Mouse (Mus musculus): Measurements from ENCODE around the gene Aff3.

The Aff3 gene

DNA sequence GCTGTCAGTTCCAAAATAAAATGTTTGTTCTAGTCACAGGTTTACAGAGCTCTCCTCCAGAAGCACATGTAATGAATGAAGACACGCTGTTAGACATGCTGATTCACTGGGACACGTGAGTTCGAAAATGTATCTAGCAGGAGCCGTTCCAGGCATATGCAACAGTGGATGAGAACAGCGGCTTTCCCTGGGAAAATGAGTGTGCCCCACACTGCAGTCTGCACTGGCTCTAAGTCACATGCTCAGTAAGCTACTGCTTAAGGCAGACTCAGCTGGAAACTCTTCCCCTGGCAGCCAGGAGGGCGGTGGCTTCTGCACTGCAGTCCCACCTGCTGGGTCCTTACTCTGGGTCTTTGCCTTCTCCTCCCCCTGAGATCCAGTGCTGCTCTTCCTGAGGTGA lies 271.2 kb downstream of the Aff3 start:
- DNase-seq (ENCODE audit: low read depth, low spot score) = no peak

DNA sequence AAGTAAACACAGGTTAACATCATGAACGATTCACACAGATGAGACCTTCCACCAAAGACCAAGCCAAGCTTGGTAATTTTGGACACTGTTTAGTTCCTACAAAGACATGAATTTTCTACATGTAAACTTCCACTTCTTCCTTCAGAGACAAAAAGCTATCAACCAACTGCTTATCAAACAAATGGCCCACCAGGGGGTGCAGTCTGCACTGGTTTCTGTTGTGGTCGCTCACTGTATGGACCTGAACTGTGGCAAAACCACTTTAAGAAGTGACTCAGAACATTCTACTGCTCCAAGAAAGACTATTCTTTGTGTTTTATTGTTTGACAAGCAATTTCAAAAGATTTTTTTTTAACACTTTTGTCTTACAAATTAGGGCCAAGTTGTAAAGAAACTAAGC lies 271.8 kb downstream of the Aff3 start:
- peak; percentile 49 for DNase-seq (ENCODE audit: low read depth, low spot score)

DNA sequence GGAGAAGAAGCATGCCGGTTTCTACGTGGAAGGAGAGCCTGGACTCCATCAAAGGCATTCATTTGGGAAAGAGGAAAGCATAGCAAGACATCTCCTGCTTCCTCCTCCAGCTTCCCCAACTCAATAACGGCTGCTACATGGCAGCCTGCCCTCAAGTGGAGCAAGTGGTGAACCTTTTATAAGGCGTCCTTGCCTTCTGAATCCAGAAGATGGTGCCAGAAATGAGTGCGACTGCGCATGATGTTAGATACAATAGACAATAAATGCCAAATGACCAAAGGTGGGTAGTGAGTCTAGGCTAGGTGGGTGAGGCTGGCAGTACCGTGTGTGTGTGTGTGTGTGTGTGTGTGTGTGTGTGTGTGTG lies 273.9 kb downstream of the Aff3 start:
- DNase-seq (ENCODE audit: low read depth, low spot score) = no peak

DNA sequence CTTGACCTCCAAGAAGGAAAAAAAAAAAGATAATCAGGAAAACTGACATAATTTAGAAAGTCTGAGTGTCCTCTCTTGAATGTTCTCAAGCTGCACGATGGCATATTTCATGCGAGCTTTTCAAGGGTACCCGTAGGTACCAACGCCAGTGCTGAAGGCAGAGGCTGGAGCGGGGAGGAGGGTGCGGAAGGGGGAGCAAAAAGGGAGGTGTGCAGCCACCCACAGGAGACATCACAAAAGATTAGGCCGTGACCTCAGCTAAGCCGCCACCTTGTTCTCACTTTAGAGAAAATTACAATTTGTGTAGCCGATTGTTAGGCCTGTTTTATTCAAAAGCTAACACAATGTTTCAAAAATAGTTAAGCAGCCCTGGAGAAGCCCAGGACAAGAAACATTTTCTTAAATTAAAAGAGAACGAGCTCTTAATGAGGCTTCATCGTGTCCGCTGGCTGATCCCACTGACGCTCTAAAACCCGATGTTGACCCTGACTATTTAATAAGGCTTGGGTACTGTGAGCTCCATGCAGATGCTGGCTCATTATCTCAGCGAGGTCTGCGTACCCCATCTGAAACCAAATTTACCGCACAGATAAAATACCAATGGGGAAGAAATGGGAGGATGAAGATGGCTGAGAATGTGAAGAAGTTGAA lies 274.4 kb downstream of the Aff3 start:
- DNase-seq (ENCODE audit: low read depth, low spot score) = no peak

DNA sequence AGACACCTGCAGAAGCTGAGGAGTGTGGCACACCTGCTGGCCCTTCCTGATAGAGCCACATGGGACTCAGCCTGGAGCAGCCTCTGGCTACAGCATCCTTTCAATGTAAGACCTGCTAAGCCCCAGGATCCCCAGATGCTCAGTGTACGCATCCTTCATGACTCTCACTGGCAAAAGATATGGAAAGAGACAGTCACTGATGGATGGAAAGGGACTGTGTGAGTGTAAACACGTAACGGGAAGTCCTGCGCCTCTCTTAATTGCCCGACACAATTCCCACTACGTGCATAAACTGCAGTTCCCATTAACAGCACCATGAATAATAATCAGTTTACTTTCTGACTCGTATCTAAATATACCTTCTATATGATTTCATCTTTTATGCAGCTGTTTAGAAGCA lies 275.2 kb downstream of the Aff3 start:
- no peak for DNase-seq (ENCODE audit: low read depth, low spot score)

DNA sequence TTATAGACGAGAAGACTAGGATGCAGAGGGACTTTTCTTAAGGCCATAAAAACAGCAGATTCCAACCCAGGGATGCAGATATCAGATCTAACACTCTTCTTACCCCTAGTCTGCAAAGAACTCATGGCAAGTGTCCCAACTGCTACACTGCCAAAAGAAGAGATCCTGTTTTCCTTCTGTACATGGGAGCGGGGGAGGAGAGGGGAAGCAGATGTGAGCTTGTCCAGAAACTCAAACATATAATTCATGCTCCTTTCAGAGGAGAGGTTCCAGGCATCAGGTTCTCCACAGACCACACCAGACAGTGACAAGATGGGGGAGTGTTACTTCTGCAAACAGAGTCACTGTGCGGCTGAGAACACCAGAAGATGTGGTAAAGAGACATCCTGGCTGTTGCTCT lies 276.3 kb downstream of the Aff3 start:
- no peak for DNase-seq (ENCODE audit: low read depth, low spot score)

DNA sequence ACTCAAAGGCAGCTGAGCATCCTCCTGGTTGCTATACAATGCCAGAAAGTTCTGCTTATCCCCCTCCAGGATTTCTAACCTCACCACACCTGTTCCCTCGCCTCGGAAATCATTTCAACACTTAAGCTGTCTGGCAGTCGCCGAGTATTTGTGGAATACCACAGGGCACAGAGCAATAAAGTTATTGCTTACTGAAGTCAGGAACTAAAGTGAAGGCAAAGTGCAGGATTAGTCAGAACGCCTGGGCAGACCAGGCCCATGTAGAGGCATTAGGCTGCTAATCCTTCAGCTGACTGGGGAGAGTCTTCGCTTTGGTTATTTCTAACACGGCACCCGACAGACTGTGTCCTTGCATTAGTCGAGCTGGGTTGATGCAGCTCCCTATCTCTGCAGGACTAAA lies 277.3 kb downstream of the Aff3 start:
- no peak for DNase-seq (ENCODE audit: low read depth, low spot score)

DNA sequence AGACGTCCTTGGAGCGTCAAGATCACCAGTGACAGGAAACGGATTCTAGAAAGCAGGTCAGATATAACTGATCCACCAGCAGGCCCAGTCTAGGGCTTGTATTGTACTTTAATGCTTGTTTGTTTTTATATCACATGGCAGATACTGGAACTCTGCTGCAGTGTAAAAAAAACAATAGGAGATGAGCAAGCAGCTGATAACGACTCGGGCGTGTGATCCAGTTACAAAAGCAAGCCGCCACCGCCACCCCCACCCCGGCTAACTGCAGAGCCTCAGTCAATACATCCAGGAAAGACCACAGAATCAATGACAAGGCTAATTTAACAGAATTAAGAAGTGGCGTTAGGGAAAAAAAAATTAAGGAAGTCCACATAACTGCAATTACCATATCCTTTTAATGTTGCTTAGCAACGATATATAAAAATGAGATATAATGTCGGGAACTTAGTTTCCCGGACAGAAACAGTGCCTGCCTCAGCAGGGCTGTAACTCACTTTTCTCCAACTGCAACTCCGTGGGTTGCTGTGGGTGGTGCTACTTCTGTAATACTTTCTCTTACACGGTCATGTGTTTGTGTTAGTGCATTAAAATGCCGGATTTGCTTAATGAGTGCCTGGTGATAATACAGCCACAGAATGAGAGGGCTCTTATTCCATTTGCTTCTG lies 280.2 kb downstream of the Aff3 start:
- DNase-seq (ENCODE audit: low read depth, low spot score) = no peak

DNA sequence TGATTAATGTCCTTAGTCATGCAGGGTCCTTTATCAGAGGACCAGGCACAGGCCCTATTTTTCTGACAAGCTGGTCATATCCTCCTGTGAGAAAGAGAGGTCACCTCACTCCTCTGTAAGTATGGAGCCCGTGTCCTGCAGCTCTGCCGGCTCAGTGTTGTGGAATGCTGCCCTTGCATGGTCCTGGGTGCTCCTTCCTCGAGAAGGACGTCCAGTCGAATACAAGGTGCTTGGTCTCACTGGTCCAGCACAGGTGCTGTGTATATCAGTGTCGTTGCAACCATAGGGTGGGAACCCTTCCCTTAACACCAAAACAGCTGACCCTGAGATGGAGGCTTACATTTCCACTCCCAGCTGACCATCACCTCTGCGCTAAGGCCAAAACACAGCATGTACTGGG lies 280.7 kb downstream of the Aff3 start:
- DNase-seq (ENCODE audit: low read depth, low spot score) = no peak

DNA sequence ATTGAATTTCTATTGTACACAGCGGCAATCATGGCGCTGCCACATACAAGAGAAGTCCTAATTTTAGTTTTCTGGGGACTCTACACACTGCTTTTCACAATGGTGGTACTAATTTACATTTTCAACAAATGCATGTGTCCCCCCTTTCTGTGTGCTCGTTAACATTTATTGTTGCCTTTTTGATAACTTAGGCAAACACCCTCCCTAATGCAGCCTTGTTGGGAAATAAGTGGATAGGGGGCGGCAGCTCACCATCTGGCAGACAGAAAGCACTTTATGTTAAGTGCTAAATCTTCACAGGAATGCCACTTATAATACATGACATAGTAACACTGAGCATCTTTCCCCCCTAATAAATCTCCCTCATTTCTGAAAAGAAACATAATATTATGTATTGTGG lies 282.1 kb downstream of the Aff3 start:
- no peak for DNase-seq (ENCODE audit: low read depth, low spot score)

DNA sequence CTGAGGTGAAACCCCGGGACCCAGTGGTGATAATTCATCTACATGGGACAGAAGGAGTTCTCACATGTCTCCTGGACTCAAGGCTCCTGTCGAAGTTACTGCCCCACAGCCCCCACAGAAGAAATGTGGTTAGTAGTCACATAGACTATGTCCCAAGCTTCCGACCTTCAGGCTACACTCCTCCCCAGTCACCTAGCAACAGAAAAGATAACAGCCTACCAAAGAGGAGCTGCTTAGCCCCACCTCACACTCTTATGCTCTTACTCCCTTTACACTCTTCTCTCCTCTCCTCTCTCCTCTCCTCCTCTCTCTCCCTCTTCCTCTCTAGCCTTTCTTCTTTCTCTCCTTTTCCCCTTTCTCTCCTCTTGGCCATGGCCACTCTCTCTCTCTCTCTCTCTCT lies 286.8 kb downstream of the Aff3 start:
- no peak for DNase-seq (ENCODE audit: low read depth, low spot score)

DNA sequence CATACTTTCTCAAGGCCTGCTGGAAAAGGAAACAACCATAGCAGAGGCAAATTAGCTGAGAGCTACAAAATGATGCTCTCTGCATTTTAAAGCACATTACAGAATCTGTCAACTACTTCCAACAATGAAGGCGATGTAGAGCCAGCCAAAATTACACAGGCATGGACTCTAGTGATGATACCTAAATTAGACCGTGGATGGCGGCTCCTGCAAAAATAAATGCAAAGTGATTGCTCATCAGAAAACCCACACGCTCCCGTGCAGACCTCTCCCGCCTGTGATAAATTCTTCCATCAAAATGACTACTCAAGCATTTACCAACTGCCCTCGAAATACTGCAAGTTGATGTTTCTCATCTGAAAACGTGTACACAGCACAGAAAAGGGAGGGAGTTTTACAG lies 295.6 kb downstream of the Aff3 start:
- no peak for DNase-seq (ENCODE audit: low read depth, low spot score)

DNA sequence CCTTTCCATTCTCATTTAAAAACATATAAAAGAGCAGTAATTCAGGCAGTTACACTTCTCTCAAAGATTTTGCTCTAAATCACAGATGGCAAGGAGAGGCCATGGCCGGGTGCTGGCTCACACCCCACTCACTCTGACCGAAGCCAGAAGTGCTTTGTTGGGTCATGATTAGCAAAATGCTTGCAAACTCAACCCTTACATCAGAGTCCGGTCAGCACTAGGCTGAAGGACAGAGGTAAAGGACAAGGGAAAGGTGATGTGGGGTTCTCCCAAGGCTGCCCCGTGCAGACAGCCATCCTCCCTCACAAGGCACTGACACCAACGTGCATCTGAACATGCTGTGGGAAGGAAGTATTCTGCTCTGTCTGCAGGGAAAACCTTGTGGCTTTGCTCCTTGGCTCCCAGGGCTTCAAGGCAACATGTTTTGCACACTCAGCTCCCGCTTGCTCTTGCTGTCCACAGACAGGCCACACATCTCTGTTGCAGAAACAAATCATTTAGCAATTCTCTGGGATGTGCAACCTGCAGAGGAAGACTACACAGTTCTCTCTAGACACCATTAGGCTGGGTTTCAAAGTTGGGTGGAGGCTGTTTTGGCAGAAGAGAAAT lies 296.6 kb downstream of the Aff3 start:
- no peak for DNase-seq (ENCODE audit: low read depth, low spot score)

DNA sequence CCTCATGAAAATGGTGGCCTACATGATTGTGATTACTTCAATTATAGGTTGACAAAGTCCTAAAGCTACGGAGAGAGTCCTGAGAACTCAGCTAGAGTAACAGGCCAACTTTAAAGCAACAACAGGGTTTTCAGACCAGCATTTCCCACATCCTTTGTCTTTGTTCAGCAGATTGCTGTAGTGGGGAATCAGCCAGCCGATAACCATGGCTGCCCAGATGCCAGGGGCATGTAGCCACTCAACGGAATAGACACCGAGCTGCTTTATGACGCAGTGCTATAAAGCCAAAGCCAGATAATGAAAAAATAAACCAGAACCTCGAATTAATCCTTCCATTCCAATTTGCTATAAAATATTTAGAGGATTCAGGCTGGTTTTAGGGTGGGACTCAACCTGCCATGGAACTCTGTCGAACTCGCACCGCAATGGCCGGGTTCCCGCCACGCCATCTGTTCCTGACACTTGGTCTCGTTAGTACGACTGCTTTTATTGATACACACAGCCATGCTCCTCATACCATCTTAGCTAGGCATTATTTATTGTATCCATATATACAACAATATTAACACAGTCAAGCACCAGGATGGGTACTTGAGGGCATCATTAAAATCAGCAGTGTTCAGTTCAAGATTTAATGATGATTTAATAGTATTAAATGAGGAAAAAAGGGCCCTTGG lies 297.2 kb downstream of the Aff3 start:
- no peak for DNase-seq (ENCODE audit: low read depth, low spot score)

DNA sequence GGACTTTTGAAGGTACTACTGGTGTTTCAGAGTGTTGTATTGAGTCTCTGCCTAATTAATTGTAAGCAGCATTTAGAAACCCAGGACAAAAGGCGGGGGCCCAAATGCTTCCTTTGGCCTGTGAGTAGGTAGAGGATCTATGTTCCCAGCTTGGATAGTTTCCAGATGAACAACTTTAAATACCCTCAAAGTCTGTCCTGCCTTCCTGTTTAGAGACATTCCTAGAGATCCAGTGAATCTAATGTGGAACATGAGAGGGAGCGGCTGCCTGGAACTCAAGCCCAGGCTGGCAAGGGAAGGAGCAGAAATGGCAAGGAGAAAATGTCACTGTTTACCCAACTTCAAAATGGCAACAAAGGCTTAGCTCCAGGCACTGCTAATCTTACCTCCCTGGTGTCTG lies 300.9 kb downstream of the Aff3 start:
- DNase-seq (ENCODE audit: low read depth, low spot score) = no peak

DNA sequence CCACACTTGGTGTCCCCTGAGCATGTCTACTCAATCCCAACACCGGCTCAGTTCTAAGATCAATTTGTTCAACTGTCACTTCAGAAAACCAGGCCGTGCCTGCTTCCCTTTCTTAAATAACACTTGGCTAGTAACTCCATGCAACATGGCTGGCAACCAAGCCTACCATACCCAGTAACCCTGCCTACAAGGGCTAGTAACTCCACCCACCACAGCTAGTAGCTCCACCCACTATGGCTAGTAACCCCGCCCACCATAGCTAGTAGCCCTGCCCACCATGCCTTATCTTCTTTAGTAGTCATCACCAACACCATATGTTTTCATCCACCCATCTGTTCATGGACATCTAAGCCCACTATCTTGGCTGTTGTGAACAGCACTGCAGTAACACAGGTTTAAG lies 302.5 kb downstream of the Aff3 start:
- no peak for DNase-seq (ENCODE audit: low read depth, low spot score)

DNA sequence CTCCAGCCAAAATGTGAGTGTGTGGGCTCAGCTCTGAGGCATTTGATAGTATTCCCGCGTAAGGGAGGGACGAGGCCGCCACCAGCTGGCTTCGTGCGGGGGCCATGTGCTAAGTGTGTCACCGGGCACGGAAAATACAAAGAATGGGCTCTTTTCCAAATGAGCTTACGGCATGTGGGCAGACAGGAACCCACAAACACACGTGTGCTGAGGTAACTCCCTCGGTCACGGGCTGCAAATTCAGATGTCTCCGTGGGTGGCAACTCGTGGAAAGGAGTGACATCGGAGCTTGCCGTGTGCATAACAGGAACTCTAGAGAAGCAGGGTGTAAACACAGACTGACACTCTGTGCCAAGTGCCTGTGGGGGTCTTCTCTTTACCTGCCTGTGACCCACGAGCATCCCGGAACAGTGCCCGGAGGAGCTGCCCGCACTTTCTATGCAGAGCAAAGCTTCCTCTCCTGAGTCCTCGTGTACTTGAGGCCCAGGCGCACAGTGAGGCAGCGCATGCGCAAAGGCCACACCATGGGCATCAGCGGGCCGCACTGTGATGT lies 305.9 kb downstream of the Aff3 start:
- no peak for DNase-seq (ENCODE audit: low read depth, low spot score)

DNA sequence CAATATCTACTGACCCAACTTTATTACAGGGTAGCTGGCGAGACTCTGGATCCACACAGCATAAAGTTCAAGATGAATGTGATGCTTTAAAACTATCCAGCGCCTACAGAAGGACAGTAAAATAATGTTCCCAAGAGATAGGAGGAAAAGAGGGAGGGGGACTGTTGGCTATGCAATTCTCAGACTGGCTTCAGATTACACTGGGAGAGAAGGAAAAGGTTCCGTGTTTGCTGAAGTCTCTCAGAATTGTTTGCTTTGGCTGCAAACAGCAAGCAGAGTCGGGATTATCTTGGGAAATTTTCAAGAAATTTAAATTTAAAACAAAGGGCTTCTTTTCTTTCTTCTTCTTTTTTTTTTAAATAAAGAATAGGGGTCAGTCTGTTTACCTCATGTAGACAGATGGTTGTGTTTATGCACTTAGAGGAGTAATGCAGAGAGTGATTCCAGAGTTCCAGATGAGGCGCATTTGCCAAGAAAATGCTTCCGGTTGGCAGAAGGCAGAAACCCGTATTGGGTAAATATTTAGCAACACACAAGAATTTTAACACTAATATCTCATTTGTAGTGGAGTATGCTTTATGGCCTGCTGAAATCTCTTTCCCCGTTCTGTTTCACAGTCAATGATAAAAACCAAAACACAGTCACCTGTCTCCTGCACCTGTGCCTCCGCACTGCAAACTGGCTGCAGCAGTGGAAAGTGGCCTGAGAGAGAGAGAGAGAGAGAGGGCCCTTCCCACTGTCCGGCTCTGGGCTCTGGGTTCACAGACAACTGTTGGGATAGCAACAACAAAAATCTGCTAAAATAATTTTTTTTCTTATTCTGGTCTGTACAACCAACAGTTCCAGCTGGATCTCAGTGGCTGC lies 306.6 kb downstream of the Aff3 start:
- no peak for DNase-seq (ENCODE audit: low read depth, low spot score)

DNA sequence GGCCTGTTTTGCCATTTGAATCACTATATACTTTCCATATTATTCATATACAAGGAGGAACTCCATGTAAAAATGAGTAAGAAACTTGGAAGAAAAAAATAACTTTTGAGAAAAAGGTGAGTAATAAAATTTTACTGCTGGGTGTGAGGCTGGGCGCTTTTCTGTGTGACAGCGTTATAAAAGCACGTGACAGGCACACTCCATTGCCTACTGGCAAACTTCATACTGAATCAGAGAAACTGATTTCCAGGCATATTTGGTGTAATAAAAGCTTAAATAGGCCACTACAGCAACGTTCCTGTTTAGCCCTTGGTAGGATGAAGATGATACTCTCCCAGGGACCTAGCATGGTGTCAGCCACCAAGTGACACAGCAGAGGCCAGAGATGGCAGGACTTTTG lies 310.2 kb downstream of the Aff3 start:
- no peak for DNase-seq (ENCODE audit: low read depth, low spot score)

DNA sequence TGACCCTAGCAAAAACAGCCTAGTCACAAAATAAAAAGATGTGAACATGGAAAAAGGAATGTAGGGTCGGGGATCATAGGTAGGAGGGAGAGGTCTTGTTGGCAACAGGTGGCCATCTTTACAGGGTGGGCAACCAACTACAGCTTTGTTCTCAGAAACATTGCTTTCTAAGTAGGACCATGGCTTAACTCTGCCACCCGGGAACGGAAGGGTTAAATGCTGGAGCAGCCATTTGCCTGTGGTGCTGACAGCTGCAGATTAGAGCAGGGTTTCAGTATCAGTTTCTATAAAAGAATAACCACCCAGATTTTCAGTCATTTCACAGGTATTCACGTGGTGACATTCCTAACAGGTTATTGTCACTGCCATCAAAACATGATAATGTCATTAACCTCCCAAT lies 317.4 kb downstream of the Aff3 start:
- DNase-seq (ENCODE audit: low read depth, low spot score) = no peak

DNA sequence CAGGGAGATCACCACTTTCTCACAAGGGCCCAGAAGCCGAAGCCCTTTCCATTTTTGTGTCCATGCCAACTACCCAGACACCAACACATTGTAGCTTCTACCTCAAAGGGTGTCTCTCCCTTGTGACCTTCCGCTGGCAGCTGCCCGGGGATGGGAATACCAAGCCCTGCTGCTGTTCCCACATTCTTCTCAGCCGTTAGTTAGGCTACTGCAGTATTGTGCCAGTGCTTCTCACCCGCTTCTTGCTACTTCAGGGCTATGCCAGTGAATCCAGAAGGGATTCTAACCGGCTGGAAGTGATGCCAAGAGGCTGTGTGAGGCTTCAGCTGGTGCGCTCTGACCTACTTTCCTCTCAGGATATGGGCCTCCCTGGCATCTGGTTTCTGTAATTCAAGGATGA lies 330.5 kb downstream of the Aff3 start:
- peak; percentile 30 for DNase-seq (ENCODE audit: low read depth, low spot score)

DNA sequence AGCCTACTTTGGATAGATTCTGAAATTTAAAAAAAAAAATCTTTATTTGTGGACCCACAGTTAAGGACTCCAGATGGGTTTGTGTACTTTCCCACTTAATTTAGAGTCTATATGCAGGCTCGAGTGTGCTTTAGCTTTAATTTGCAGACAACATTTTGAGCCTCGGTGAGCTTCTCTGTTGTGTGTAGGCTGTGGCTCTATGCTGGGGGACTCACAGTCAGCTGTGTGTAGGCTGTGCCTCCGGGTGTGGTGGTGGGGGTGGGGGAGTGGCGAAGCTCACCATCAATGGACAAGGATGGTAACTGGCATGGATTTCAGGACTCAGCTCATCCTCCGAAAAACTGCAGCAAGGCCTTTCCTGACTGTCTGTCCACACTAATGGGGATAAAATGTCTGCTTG lies 331.8 kb downstream of the Aff3 start:
- no peak for DNase-seq (ENCODE audit: low read depth, low spot score)

Data from retina, postnatal 7 days (tissue).